8 mouse cellular contexts compared by ENCODE assay signal in genomic region chr5:142549961-142550705, GRCm38 (mm10). TPM values are rescaled to one million over a fixed set of nuclear protein-coding genes. Genes with fewer than 3 reads are reported as not detected.
DNase-seq lines count a peak whose midpoint lies in the region; ATAC-seq and TF ChIP-seq lines count a peak whose summit lies in the region.

No protein-coding gene starts in this region.

- peak overlapping the region; percentile 68 for H3K4me3 ChIP-seq in forebrain, embryonic 16.5 days (replicated peaks; ENCODE audit: low read length)
- peak overlapping the region; percentile 91 for H3K4me3 ChIP-seq in layer of hippocampus, adult 2 months
- H3K4me3 ChIP-seq in lung, embryonic 14.5 days (ENCODE audit: low read depth, low read length) = peak overlapping the region; percentile 64

- peak overlapping the region; percentile 10; the same call in 1 of the 2 replicates for H3K27ac ChIP-seq in forebrain, embryonic 16.5 days (ENCODE audit: low read length)
- H3K27ac ChIP-seq in layer of hippocampus, adult 2 months = peak overlapping the region; percentile 91
- peak overlapping the region; percentile 48; the same call in 1 of the 2 replicates for H3K27ac ChIP-seq in lung, embryonic 14.5 days (ENCODE audit: low read depth)

- peak overlapping the region; percentile 94 for H3K4me2 ChIP-seq in forebrain, embryonic 16.5 days (ENCODE audit: low read length)
- H3K4me2 ChIP-seq in lung, embryonic 14.5 days = peak overlapping the region; percentile 100

- no peaks in the 10 kb centered on the region for H3K36me3 ChIP-seq in forebrain, embryonic 16.5 days (ENCODE audit: control insufficient read depth, insufficient read depth)
- no peaks in the 10 kb centered on the region for H3K36me3 ChIP-seq in lung, embryonic 14.5 days (ENCODE audit: insufficient read depth)

- H3K27me3 ChIP-seq in forebrain, embryonic 16.5 days (replicated peaks; ENCODE audit: control insufficient read depth, insufficient read depth, low read length) = 0 out of 2 replicates have a peak, but pooled peaks cover 3% of the 10 kb centered on the region
- 0 out of 2 replicates have a peak, but pooled peaks cover 7% of the 10 kb centered on the region for H3K27me3 ChIP-seq in lung, embryonic 14.5 days (ENCODE audit: insufficient read depth, low read length)

- TF ChIP-seq CTCF in layer of hippocampus, adult 2 months (conservative IDR thresholded peaks at IDR 0.05) = no peak
- TF ChIP-seq CTCF in lung, embryonic 14.5 days (IDR thresholded peaks at IDR 0.05; ENCODE audit: low read depth) = 0 out of 2 replicates have a peak, but pooled peaks have one; percentile 1

- H3K9me3 ChIP-seq in forebrain, embryonic 16.5 days (ENCODE audit: control insufficient read depth, low read length) = no peaks in the 10 kb centered on the region
- H3K9me3 ChIP-seq in lung, embryonic 14.5 days (ENCODE audit: low read depth, low read length) = no peaks in the 10 kb centered on the region

- H3K4me1 ChIP-seq in forebrain, embryonic 16.5 days (replicated peaks; ENCODE audit: control insufficient read depth, insufficient read depth, low read length) = peaks cover 13% of the 10 kb centered on the region
- H3K4me1 ChIP-seq in lung, embryonic 14.5 days (ENCODE audit: insufficient read depth) = no peaks in the 10 kb centered on the region

- ATAC-seq in forebrain, embryonic 16.5 days = peak; percentile 27
- ATAC-seq in lung, embryonic 14.5 days (ENCODE audit: insufficient read depth) = peak; percentile 28

- intact Hi-C loops in heart, postnatal 14 days (cut with DNase I) = no loop called here

- peak; percentile 9 for DNase-seq in thymus, postnatal 4 days
- no peak for DNase-seq in thymus, postnatal 0 days (ENCODE audit: low spot score)
- DNase-seq in heart, postnatal 14 days = peak; percentile 45 to 51
- DNase-seq in layer of hippocampus, adult 2 months (ENCODE audit: low spot score in 2 of 2) = peak in 1 of 2 experiments; percentile 37
- peak; percentile 56 for DNase-seq in lung, embryonic 14.5 days
- DNase-seq in retina, postnatal 7 days (ENCODE audit: low read depth, low spot score) = peak; percentile 23
- DNase-seq in thymus, postnatal 14 days = no peak

- peak overlapping the region; percentile 69 for H3K9ac ChIP-seq in forebrain, embryonic 16.5 days (replicated peaks; ENCODE audit: low read depth, low read length)
- H3K9ac ChIP-seq in lung, embryonic 14.5 days = peak overlapping the region; percentile 55

- 2% methylated on average over 31 of the region's 31 CpGs for WGBS in forebrain, embryonic 16.5 days
- WGBS in lung, embryonic 14.5 days = 2% methylated on average over 27 of the region's 31 CpGs

RNA-seq across cellular contexts. Expression of gene Radil, which starts 0.8 kb away (rescaled TPM):
- polyA plus RNA-seq in thymus, postnatal 0 days (2015; fragmentation: Nextera tagmentation; extraction: Ambion mirVana) = 0.39 and 0.44 TPM in 2 replicates
- 9.6 and 17.6 TPM in 2 replicates for polyA plus RNA-seq in forebrain, embryonic 16.5 days (2015; fragmentation: Nextera tagmentation; extraction: Ambion mirVana)
- total RNA-seq in heart, postnatal 14 days (2021) = 1 to 10 TPM; 2.8 to 3.7 TPM
- total RNA-seq in layer of hippocampus, adult 2 months (2021) = 10 to 100 TPM; 13.4 to 15.7 TPM
- polyA plus RNA-seq in lung, embryonic 14.5 days (2014; fragmentation: Nextera tagmentation; extraction: Ambion mirVana) = 1.5 and 2.6 TPM in 2 replicates

RNA-seq across cellular contexts. Expression of gene Papolb, which starts 20.3 kb away (rescaled TPM):
- polyA plus RNA-seq in thymus, postnatal 0 days (2015; fragmentation: Nextera tagmentation; extraction: Ambion mirVana) = not detected in 2 replicates
- 0.20 and 0.27 TPM in 2 replicates for polyA plus RNA-seq in forebrain, embryonic 16.5 days (2015; fragmentation: Nextera tagmentation; extraction: Ambion mirVana)
- under 1 TPM; 0.17 to 0.22 TPM for total RNA-seq in heart, postnatal 14 days (2021)
- under 1 TPM; 0.66 to 0.84 TPM for total RNA-seq in layer of hippocampus, adult 2 months (2021)
- 0.16 and 0.39 TPM in 2 replicates for polyA plus RNA-seq in lung, embryonic 14.5 days (2014; fragmentation: Nextera tagmentation; extraction: Ambion mirVana)

RNA-seq across cellular contexts. Expression of gene Mmd2, which starts 58.5 kb away (rescaled TPM):
- polyA plus RNA-seq in thymus, postnatal 0 days (2015; fragmentation: Nextera tagmentation; extraction: Ambion mirVana) = 0.07 and 0.13 TPM in 2 replicates
- 77.4 and 91.5 TPM in 2 replicates for polyA plus RNA-seq in forebrain, embryonic 16.5 days (2015; fragmentation: Nextera tagmentation; extraction: Ambion mirVana)
- under 1 TPM in 1 of 2 experiments, not detected in 1; 0.41 TPM for total RNA-seq in heart, postnatal 14 days (2021)
- total RNA-seq in layer of hippocampus, adult 2 months (2021) = 100 to 1,000 TPM; 155 to 167 TPM
- 0.11 TPM in 1 of 2 replicates, not detected in the other for polyA plus RNA-seq in lung, embryonic 14.5 days (2014; fragmentation: Nextera tagmentation; extraction: Ambion mirVana)

Comparison
In these comparisons a context has a peak if more than half of its experiments do, and no peak if none do; other contexts are left out.
1. DNase-seq: peak in thymus, postnatal 4 days (single experiment), heart, postnatal 14 days (2 of 2), lung, embryonic 14.5 days (single experiment) and retina, postnatal 7 days (single experiment); none in thymus, postnatal 0 days (single experiment) and thymus, postnatal 14 days (single experiment).
2. H3K27ac ChIP-seq: peak in every context shown above with its lines; median percentile 91 in layer of hippocampus, adult 2 months; 48 in lung, embryonic 14.5 days; 10 in forebrain, embryonic 16.5 days.
3. RNA of gene Mmd2, which starts 58.5 kb away (polyA plus RNA-seq): 77.4 to 91.5 TPM in forebrain, embryonic 16.5 days; 0.11 TPM in lung, embryonic 14.5 days and 0.07 to 0.13 TPM in thymus, postnatal 0 days; every median in the first group is over 10 times any median in the second.
4. Peak in every context shown above with its lines, with median percentiles within 50 percentile points of each other: H3K4me3 ChIP-seq.